Mouse (Mus musculus) G1E (cell line): Measurements from ENCODE around the gene Otud7a. TPM values are rescaled to one million over a fixed set of nuclear protein-coding genes. Genes with fewer than 3 reads are reported as not detected.

Experiments used
- ATAC-seq: 2 replicates; pipeline ENCODE4 v1.8.0; 2016; ENCODE audit warnings: mild to moderate bottlenecking; ENCODE audit not compliant: insufficient number of reproducible peaks, poor library complexity, low FRiP score, severe bottlenecking; ENCODE audit errors: extremely low read depth
- DNase-seq: peaks from one replicate; pipeline ENCODE4 v3.0.0; 2012; ENCODE audit warnings: low spot score
- H3K27me3 ChIP-seq: 2 replicates; pipeline ENCODE4 v1.6.1; 2012; ENCODE audit warnings: mild to moderate bottlenecking, low read length, inconsistent platforms; ENCODE audit not compliant: insufficient read depth
- H3K36me3 ChIP-seq: replicated peaks from 2 replicates; pipeline ENCODE3; 2012; ENCODE audit warnings: mild to moderate bottlenecking, inconsistent platforms
- H3K4me1 ChIP-seq: 2 replicates; pipeline ENCODE4 v1.6.1; 2012; ENCODE audit warnings: low read depth, low read length, inconsistent platforms, mixed read lengths; ENCODE audit not compliant: insufficient read depth
- H3K4me3 ChIP-seq: 2 replicates; pipeline ENCODE4 v1.5.1; 2012; ENCODE audit warnings: low read depth, mild to moderate bottlenecking, inconsistent platforms, low read length, moderate library complexity, mixed read lengths
- H3K9me3 ChIP-seq: replicated peaks from 2 replicates; pipeline ENCODE4 v1.6.1; 2012; ENCODE audit warnings: inconsistent platforms
- CTCF ChIP-seq: IDR thresholded peaks from 2 replicates; pipeline ENCODE4 v1.5.1; 2012; ENCODE audit warnings: low read depth, low read length, inconsistent platforms, mixed read lengths
- GATA1 ChIP-seq: IDR thresholded peaks from 2 replicates; pipeline ENCODE4 v1.6.1; 2012; ENCODE audit warnings: borderline replicate concordance, low read length, inconsistent platforms, mixed read lengths
- GATA2 ChIP-seq: IDR thresholded peaks from 2 replicates; pipeline ENCODE4 v1.6.1; 2012; ENCODE audit warnings: low read depth, low read length, inconsistent platforms, borderline replicate concordance
- POLR2AphosphoS5 ChIP-seq: IDR thresholded peaks from 2 replicates; pipeline ENCODE4 v1.6.1; 2012; ENCODE audit warnings: low read depth, low read length, inconsistent platforms; ENCODE audit not compliant: insufficient replicate concordance
- TAL1 ChIP-seq: conservative IDR thresholded peaks from 2 replicates; pipeline ENCODE4 v1.6.1; 2012; ENCODE audit warnings: low read depth, low read length, inconsistent platforms, mixed read lengths
- polyA plus RNA-seq: library from polyadenylated mRNA; stranded (reverse); fragments of >175 nt; gene quantifications from 2 replicates; pipeline ENCODE4 v1.2.3, GENCODE M21; 2012
- total RNA-seq, 2 experiments: library from RNA; stranded (forward) in 1 of 2; stranded (reverse) in 1 of 2; fragments of 200-1000 nt in 1 of 2; fragments of >200 nt in 1 of 2; fragmentation: Nextera tagmentation in 1 of 2; gene quantifications; 2 replicates each; pipeline ENCODE4 v1.2.3; 2014 to 2017

The Otud7a gene
- total and polyA plus RNA-seq, 3 experiments: not detected

GRCm38 (mm10) chr7:63540293-63540692 lies 95.7 kb downstream of the Otud7a start:
- DNase-seq (no peak), ATAC-seq (no peak)
- Histone ChIP-seq H3K27me3 (no peaks in the 10 kb centered on the region), H3K36me3 (no peaks in the 10 kb centered on the region), H3K4me3 (no peak overlapping the region), H3K4me1 (no peaks in the 10 kb centered on the region), H3K9me3 (peaks cover 5% of the 10 kb centered on the region; the same call in 1 of the 2 replicates)
- TF ChIP-seq GATA1: no peak

- Histone ChIP-seq H3K4me3 (no peak overlapping the region), H3K36me3 (no peaks in the 10 kb centered on the region), H3K4me1 (no peaks in the 10 kb centered on the region), H3K27me3 (no peaks in the 10 kb centered on the region), H3K9me3 (peaks cover 10% of the 10 kb centered on the region)
- TF ChIP-seq GATA1 (no peak), CTCF (no peak), GATA2 (no peak), POLR2AphosphoS5 (no peak), TAL1 (no peak)
- ATAC-seq: no peak
- DNase-seq: no peak
Measured at GRCm38 (mm10) chr7:63554457-63554856, 109.9 kb downstream of the Otud7a start.

- Histone ChIP-seq H3K4me3 (no peak overlapping the region), H3K9me3 (peaks cover 12% of the 10 kb centered on the region), H3K36me3 (no peaks in the 10 kb centered on the region), H3K4me1 (no peaks in the 10 kb centered on the region), H3K27me3 (no peaks in the 10 kb centered on the region)
- DNase-seq (no peak), ATAC-seq (no peak)
- TF ChIP-seq TAL1 (no peak), POLR2AphosphoS5 (no peak), GATA1 (no peak), GATA2 (no peak), CTCF (no peak)
Measured at GRCm38 (mm10) chr7:63556324-63556723, 111.8 kb downstream of the Otud7a start.

- Histone ChIP-seq H3K4me3 (no peak overlapping the region), H3K27me3 (no peaks in the 10 kb centered on the region), H3K9me3 (peaks cover 14% of the 10 kb centered on the region), H3K36me3 (no peaks in the 10 kb centered on the region), H3K4me1 (no peaks in the 10 kb centered on the region)
- ATAC-seq (no peak), DNase-seq (no peak)
- no peak for TF ChIP-seq CTCF
- TF ChIP-seq POLR2AphosphoS5: no peak
Measured at GRCm38 (mm10) chr7:63558918-63559317, 114.4 kb downstream of the Otud7a start.

- peaks cover 14% of the 10 kb centered on the region for H3K9me3 ChIP-seq
- no peak for TF ChIP-seq GATA1
- TF ChIP-seq GATA2: no peak
- TF ChIP-seq POLR2AphosphoS5: no peak
- TF ChIP-seq TAL1: no peak
- no peak for TF ChIP-seq CTCF
- H3K4me3 ChIP-seq: no peak overlapping the region
- H3K27me3 ChIP-seq: no peaks in the 10 kb centered on the region
- H3K4me1 ChIP-seq: no peaks in the 10 kb centered on the region
- ATAC-seq (no peak), DNase-seq (no peak)
- H3K36me3 ChIP-seq: no peaks in the 10 kb centered on the region
Measured at GRCm38 (mm10) chr7:63559679-63560078, 115.1 kb downstream of the Otud7a start.

- TF ChIP-seq GATA2 (no peak), GATA1 (no peak), CTCF (no peak), TAL1 (no peak), POLR2AphosphoS5 (no peak)
- DNase-seq: no peak
Measured at GRCm38 (mm10) chr7:63583310-63583709, 138.8 kb downstream of the Otud7a start.

GRCm38 (mm10) chr7:63586184-63586870 lies 141.8 kb downstream of the Otud7a start:
- Histone ChIP-seq H3K9me3 (peaks cover under 1% of the 10 kb centered on the region; the same call in 1 of the 2 replicates), H3K4me3 (no peak overlapping the region), H3K4me1 (no peaks in the 10 kb centered on the region), H3K36me3 (no peaks in the 10 kb centered on the region), H3K27me3 (no peaks in the 10 kb centered on the region)
- ATAC-seq: no peak
- TF ChIP-seq GATA1 (no peak), CTCF (no peak), TAL1 (no peak), GATA2 (no peak), POLR2AphosphoS5 (no peak)
- DNase-seq: no peak

More at GRCm38 (mm10) chr7:63583310-63583709, 138.8 kb downstream of the Otud7a start:
- H3K27me3 ChIP-seq: no peaks in the 10 kb centered on the region
- no peak for ATAC-seq
- H3K4me1 ChIP-seq: no peaks in the 10 kb centered on the region
- no peaks in the 10 kb centered on the region; the same call in 1 of the 2 replicates for H3K9me3 ChIP-seq
- H3K36me3 ChIP-seq: no peaks in the 10 kb centered on the region
- H3K4me3 ChIP-seq: no peak overlapping the region
